Mouse (Mus musculus) ES-E14 (cell line): Measurements from ENCODE around the gene Fbxo28. TPM values are rescaled to one million over a fixed set of nuclear protein-coding genes. Genes with fewer than 3 reads are reported as not detected.
A peak's percentile ranks its signal among the peaks of the same experiment; 100 is the strongest.

ENCODE experiments used
- DNase-seq: peaks from one replicate; pipeline ENCODE4 v3.0.0-alpha.2; 2013; ENCODE audit warnings: low read depth, low spot score
- H3K27ac ChIP-seq: 2 replicates; pipeline ENCODE4 v1.5.1; 2012; ENCODE audit warnings: low read depth, mild to moderate bottlenecking, low read length, moderate library complexity, mixed read lengths; ENCODE audit not compliant: poor library complexity, insufficient read depth, severe bottlenecking
- H3K36me3 ChIP-seq: 2 replicates; pipeline ENCODE4 v1.6.1; 2012; ENCODE audit warnings: mild to moderate bottlenecking, low read length, moderate library complexity, mixed read lengths; ENCODE audit not compliant: control insufficient read depth, poor library complexity, insufficient read depth, severe bottlenecking
- H3K4me1 ChIP-seq, 2 experiments: fragments of 150-350 bp in 1 of 2; sonication (generic) in 1 of 2; 2 replicates each; pipeline ENCODE4 v1.6.1; 2012; ENCODE audit warnings: low read length in 2 of 2, mild to moderate bottlenecking in 1 of 2, mixed read lengths in 1 of 2; ENCODE audit not compliant: control insufficient read depth in 2 of 2, insufficient read depth in 2 of 2, poor library complexity in 1 of 2
- H3K4me3 ChIP-seq, 2 experiments: fragments of 150-350 bp in 1 of 2; sonication (generic) in 1 of 2; 2 replicates each; pipeline ENCODE4 v1.5.1; 2012; ENCODE audit warnings: low read length in 2 of 2, low read depth in 1 of 2, mild to moderate bottlenecking in 1 of 2, mixed read lengths in 1 of 2; ENCODE audit not compliant: insufficient read depth in 1 of 2, poor library complexity in 1 of 2, severe bottlenecking in 1 of 2
- H3K9ac ChIP-seq: 2 replicates; pipeline ENCODE4 v1.6.1; 2012; ENCODE audit warnings: low read depth, mild to moderate bottlenecking, low read length, mixed read lengths; ENCODE audit not compliant: poor library complexity, insufficient read depth, severe bottlenecking
- H3K9me3 ChIP-seq: fragments of 150-350 bp; sonication (generic); 2 replicates; pipeline ENCODE4 v1.6.1; 2012; ENCODE audit warnings: low read depth, mild to moderate bottlenecking, low read length; ENCODE audit not compliant: control insufficient read depth, insufficient read depth
- CHD2 ChIP-seq: IDR thresholded peaks from 2 replicates; pipeline ENCODE4 v1.6.1; 2014; ENCODE audit warnings: mild to moderate bottlenecking, low read depth, low read length, inconsistent platforms
- HCFC1 ChIP-seq: IDR thresholded peaks from 2 replicates; pipeline ENCODE4 v1.6.1; 2012; ENCODE audit warnings: low read length, inconsistent platforms, borderline replicate concordance; ENCODE audit not compliant: insufficient read depth
- MAFK ChIP-seq: IDR thresholded peaks from 2 replicates; pipeline ENCODE4 v1.6.1; 2014; ENCODE audit warnings: mild to moderate bottlenecking, low read depth, low read length, inconsistent platforms; ENCODE audit not compliant: insufficient read depth
- ZC3H11A ChIP-seq: IDR thresholded peaks from 2 replicates; pipeline ENCODE4 v1.6.1; 2012; ENCODE audit warnings: low read depth, mild to moderate bottlenecking, inconsistent platforms, low read length, borderline replicate concordance
- ZNF384 ChIP-seq: IDR thresholded peaks from 2 replicates; pipeline ENCODE4 v1.6.1; 2012; ENCODE audit warnings: low read depth, low read length, inconsistent platforms
- in situ Hi-C, 2 experiments: fragments of 600-800 bp; cut with MboI; formaldehyde crosslinking; loops; one replicate each; pipeline ENCODE4 v1.15.1; 2025; ENCODE audit warnings: low sequenced_read_pairs in 2 of 2, inconsistent platforms in 1 of 2; ENCODE audit not compliant: unreplicated experiment in 2 of 2
- total RNA-seq: library from RNA; depleted of rRNA; stranded (reverse); fragments of 300-350 nt; gene quantifications from 2 replicates; pipeline ENCODE4 v1.2.3, GENCODE M21; 2012

Gene Fbxo28
- total RNA-seq, 1 experiment: 25.8 TPM

GRCm38 (mm10) chr1:182281251-182281711 lies 60.1 kb downstream of the Fbxo28 start:
- H3K27ac ChIP-seq: no peak overlapping the region
- peak overlapping the region; percentile 95 for H3K4me3 ChIP-seq
- TF ChIP-seq ZNF384 (no peak), ZC3H11A (no peak), CHD2 (no peak), HCFC1 (no peak), MAFK (no peak)
- in situ Hi-C loops: no loop called here
- H3K36me3 ChIP-seq: peaks cover 33% of the 10 kb centered on the region
- H3K9me3 ChIP-seq: no peaks in the 10 kb centered on the region
- H3K4me1 ChIP-seq: peaks cover 4 to 17% of the 10 kb centered on the region in 2 experiments; a peak in 3 of 4 replicates
- peak overlapping the region; percentile 30; the same call in 1 of the 2 replicates for H3K9ac ChIP-seq
- DNase-seq: no peak

- H3K4me3 ChIP-seq: peak overlapping the region; percentile 3 to 95; a peak in 2 of 4 replicates
- H3K27ac ChIP-seq: no peak overlapping the region
- no peak overlapping the region for H3K9ac ChIP-seq
- H3K9me3 ChIP-seq: no peaks in the 10 kb centered on the region
- in situ Hi-C loops: no loop called here
- H3K4me1 ChIP-seq: peaks cover 4 to 17% of the 10 kb centered on the region in 2 experiments; a peak in 3 of 4 replicates
- DNase-seq: no peak
- TF ChIP-seq ZC3H11A (no peak), ZNF384 (no peak)
- H3K36me3 ChIP-seq: peaks cover 33% of the 10 kb centered on the region
These were observed 60.9 kb downstream of the Fbxo28 start for GRCm38 (mm10) chr1:182280577-182280976.

GRCm38 (mm10) chr1:182280046-182280445 lies 61.4 kb downstream of the Fbxo28 start:
- no peak for DNase-seq
- H3K36me3 ChIP-seq: peaks cover 33% of the 10 kb centered on the region
- H3K9ac ChIP-seq: no peak overlapping the region
- H3K9me3 ChIP-seq: no peaks in the 10 kb centered on the region
- peaks cover 3 to 17% of the 10 kb centered on the region in 2 experiments; a peak in 3 of 4 replicates for H3K4me1 ChIP-seq
- H3K27ac ChIP-seq: no peak overlapping the region
- TF ChIP-seq MAFK: no peak
- no peak for TF ChIP-seq ZNF384
- TF ChIP-seq ZC3H11A: no peak
- no peak for TF ChIP-seq CHD2
- no peak for TF ChIP-seq HCFC1
- H3K4me3 ChIP-seq: no peak overlapping the region
- in situ Hi-C loops: no loop called here

- no peak for DNase-seq
- Histone ChIP-seq H3K4me3 (no peak overlapping the region), H3K27ac (no peak overlapping the region), H3K4me1 (peaks cover 3 to 14% of the 10 kb centered on the region in 2 experiments; a peak in 2 of 4 replicates), H3K9ac (no peak overlapping the region), H3K9me3 (no peaks in the 10 kb centered on the region), H3K36me3 (peaks cover 33% of the 10 kb centered on the region)
- no peak for TF ChIP-seq CHD2
- no peak for TF ChIP-seq MAFK
- no peak for TF ChIP-seq ZNF384
- TF ChIP-seq ZC3H11A: no peak
- TF ChIP-seq HCFC1: no peak
- in situ Hi-C loops: no loop called here
These were observed 62.0 kb downstream of the Fbxo28 start for GRCm38 (mm10) chr1:182279436-182279835.

DNA sequence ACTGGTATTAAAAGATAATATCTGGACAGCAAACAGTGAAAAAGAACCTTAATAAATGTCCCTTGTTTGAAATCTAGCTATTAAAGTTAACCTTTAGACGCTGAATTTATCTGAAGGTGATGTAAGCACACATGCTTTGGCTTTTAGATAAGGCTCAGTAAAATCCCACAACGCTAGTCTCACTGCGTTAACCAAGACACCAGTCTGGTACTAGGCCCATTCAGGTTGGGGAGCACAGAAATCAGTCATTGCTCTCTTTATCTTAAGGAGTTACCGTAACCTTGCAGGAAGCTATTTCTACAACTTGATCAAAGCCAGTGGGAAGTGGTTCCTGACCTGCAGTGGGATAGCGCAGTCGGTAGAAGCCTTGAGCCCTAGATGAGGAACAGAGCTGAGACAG lies 66.3 kb downstream of the Fbxo28 start:
- no peak overlapping the region for H3K27ac ChIP-seq
- H3K9me3 ChIP-seq: no peaks in the 10 kb centered on the region
- TF ChIP-seq ZNF384 (no peak), MAFK (no peak), ZC3H11A (no peak), CHD2 (no peak), HCFC1 (no peak)
- no peak overlapping the region for H3K9ac ChIP-seq
- in situ Hi-C loops: no loop called here
- peaks cover 0 to 14% of the 10 kb centered on the region in 2 experiments; a peak in 3 of 4 replicates for H3K4me1 ChIP-seq
- H3K4me3 ChIP-seq: no peak overlapping the region
- peaks cover 31% of the 10 kb centered on the region for H3K36me3 ChIP-seq
- DNase-seq: no peak
